Comparison of ENCODE assay signal across 9 mouse cellular contexts in the genomic region with DNA sequence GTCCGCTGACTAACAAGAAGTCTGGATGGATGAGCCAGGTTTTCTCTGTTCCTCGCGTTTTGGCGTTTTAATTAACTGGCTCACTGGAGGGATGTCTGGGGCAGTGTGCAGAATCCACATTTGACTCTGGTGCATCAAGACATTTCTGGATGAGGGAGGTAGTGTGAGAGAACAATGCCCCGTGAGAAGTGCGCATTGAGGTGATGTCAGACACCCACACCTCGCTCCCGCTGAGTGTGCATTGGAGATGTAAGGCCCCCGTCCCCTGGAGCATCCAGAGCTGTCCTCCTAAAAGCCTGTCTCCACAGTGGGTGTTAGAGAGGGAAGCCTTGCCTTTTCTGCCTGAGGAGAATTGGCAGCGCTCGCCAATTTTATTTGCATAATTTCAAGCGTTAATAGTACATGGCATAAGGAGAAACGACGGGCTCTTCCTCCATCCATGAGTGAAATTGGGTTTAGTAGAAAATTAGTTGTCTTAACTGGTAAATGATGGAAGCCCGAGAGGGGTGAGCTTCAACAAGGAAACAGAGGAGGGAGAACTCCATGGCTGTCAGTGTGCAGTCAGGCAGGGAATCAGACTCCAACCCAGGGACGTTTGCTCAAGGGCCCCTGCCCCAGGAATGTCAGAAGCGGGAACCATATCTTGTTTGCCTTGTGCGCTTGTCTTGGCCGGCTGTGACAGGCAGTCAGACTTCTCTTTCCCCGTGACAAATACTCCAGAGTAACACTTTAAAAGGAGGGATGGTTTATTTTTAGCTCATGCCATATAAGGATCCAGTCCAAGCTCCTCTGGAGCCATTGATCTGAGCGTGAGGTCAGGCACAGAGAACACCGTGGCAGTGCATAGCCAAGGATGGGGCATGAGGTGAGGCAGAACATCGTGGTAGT. TPM values are rescaled to one million over a fixed set of nuclear protein-coding genes. Genes with fewer than 3 reads are reported as not detected.
DNase-seq lines count a peak whose midpoint lies in the region; ATAC-seq and TF ChIP-seq lines count a peak whose summit lies in the region.
"Had no signal": no experiment of that assay in that cellular context is flagged by ENCODE, and none has a peak within 500 bp of the region (broad histone marks: within the 10 kb centered on the region; RNA-seq: fewer than 3 reads in every experiment).

No protein-coding gene starts in this region.

- WGBS in kidney, embryonic 16.5 days: 63% methylated on average over 23 of the region's 23 CpGs
- 64% methylated on average over 23 of the region's 23 CpGs for WGBS in kidney, embryonic 14.5 days
- 44% methylated on average over 23 of the region's 23 CpGs for WGBS in forebrain, postnatal 0 days
- 54% methylated on average over 23 of the region's 23 CpGs for WGBS in neural tube, embryonic 15.5 days

- no peaks in the 10 kb centered on the region for H3K36me3 ChIP-seq in kidney, embryonic 16.5 days (ENCODE audit: insufficient read depth, low read length)
- H3K36me3 ChIP-seq in kidney, embryonic 14.5 days (ENCODE audit: control insufficient read depth, insufficient read depth, low read length): no peaks in the 10 kb centered on the region
- H3K36me3 ChIP-seq in forebrain, postnatal 0 days (ENCODE audit: insufficient read depth): peaks cover 50% of the 10 kb centered on the region
- peaks cover 44% of the 10 kb centered on the region for H3K36me3 ChIP-seq in neural tube, embryonic 15.5 days

- DNase-seq in forebrain, postnatal 0 days: peak; percentile 69
- peak; percentile 49 for DNase-seq in layer of hippocampus, adult 11-12 months (ENCODE audit: low spot score)
- no peak for DNase-seq in urinary bladder, adult 2 months (ENCODE audit: low spot score)
- DNase-seq in gastrocnemius, postnatal 36 days: no peak
- DNase-seq in kidney, postnatal 14 days: no peak
- DNase-seq: thymus, adult 18-20 months had no signal

- no peak overlapping the region for H3K4me2 ChIP-seq in kidney, embryonic 16.5 days (replicated peaks; ENCODE audit: low read depth, low read length)
- no peak overlapping the region for H3K4me2 ChIP-seq in kidney, embryonic 14.5 days (replicated peaks; ENCODE audit: low read depth, low read length)
- no peak overlapping the region for H3K4me2 ChIP-seq in forebrain, postnatal 0 days (ENCODE audit: low read depth)
- no peak overlapping the region for H3K4me2 ChIP-seq in neural tube, embryonic 15.5 days

- H3K9ac ChIP-seq in kidney, embryonic 16.5 days (replicated peaks; ENCODE audit: low read length): no peak overlapping the region
- H3K9ac ChIP-seq in kidney, embryonic 14.5 days (ENCODE audit: low read depth, low read length): no peak overlapping the region
- H3K9ac ChIP-seq in forebrain, postnatal 0 days: peak overlapping the region; percentile 11; the same call in 1 of the 2 replicates
- H3K9ac ChIP-seq in neural tube, embryonic 15.5 days (replicated peaks): no peak overlapping the region

- no peak overlapping the region for H3K27ac ChIP-seq in kidney, embryonic 16.5 days (ENCODE audit: low read length)
- no peak overlapping the region for H3K27ac ChIP-seq in kidney, embryonic 14.5 days (ENCODE audit: low read depth, low read length)
- peak overlapping the region; percentile 79 for H3K27ac ChIP-seq in forebrain, postnatal 0 days (ENCODE audit: low read depth, low read length)
- H3K27ac ChIP-seq in neural tube, embryonic 15.5 days (replicated peaks): peak overlapping the region; percentile 72

- intact Hi-C loops in gastrocnemius, postnatal 36 days (cut with DNase I): no loop called here

- H3K27me3 ChIP-seq in kidney, embryonic 16.5 days (ENCODE audit: insufficient read depth, low read length): no peaks in the 10 kb centered on the region
- H3K27me3 ChIP-seq in kidney, embryonic 14.5 days (ENCODE audit: control insufficient read depth, insufficient read depth, low read length): no peaks in the 10 kb centered on the region
- H3K27me3 ChIP-seq in forebrain, postnatal 0 days (ENCODE audit: insufficient read depth, low read length): no peaks in the 10 kb centered on the region
- H3K27me3 ChIP-seq in neural tube, embryonic 15.5 days (replicated peaks): no peaks in the 10 kb centered on the region

- H3K4me1 ChIP-seq in kidney, embryonic 16.5 days (ENCODE audit: insufficient read depth, low read length): no peaks in the 10 kb centered on the region
- no peaks in the 10 kb centered on the region for H3K4me1 ChIP-seq in kidney, embryonic 14.5 days (ENCODE audit: control insufficient read depth, insufficient read depth, low read length)
- H3K4me1 ChIP-seq in forebrain, postnatal 0 days (ENCODE audit: insufficient read depth): 0 out of 2 replicates have a peak, but pooled peaks cover 12% of the 10 kb centered on the region
- peaks cover 12% of the 10 kb centered on the region for H3K4me1 ChIP-seq in neural tube, embryonic 15.5 days

- no peak for TF ChIP-seq CTCF in forebrain, postnatal 0 days (IDR thresholded peaks at IDR 0.05; ENCODE audit: low read depth)

- no peaks in the 10 kb centered on the region for H3K9me3 ChIP-seq in kidney, embryonic 16.5 days (ENCODE audit: low read length)
- no peaks in the 10 kb centered on the region for H3K9me3 ChIP-seq in kidney, embryonic 14.5 days (ENCODE audit: control insufficient read depth, low read length)
- H3K9me3 ChIP-seq in forebrain, postnatal 0 days (ENCODE audit: low read length): no peaks in the 10 kb centered on the region
- no peaks in the 10 kb centered on the region for H3K9me3 ChIP-seq in neural tube, embryonic 15.5 days (replicated peaks)

- H3K4me3 ChIP-seq in kidney, embryonic 16.5 days (ENCODE audit: low read length): no peak overlapping the region
- H3K4me3 ChIP-seq in kidney, embryonic 14.5 days (ENCODE audit: low read length): no peak overlapping the region
- no peak overlapping the region for H3K4me3 ChIP-seq in forebrain, postnatal 0 days (ENCODE audit: low read depth, low read length)
- no peak overlapping the region for H3K4me3 ChIP-seq in neural tube, embryonic 15.5 days (replicated peaks)

- peak; percentile 49; the same call in 1 of the 2 replicates for ATAC-seq in kidney, embryonic 16.5 days (ENCODE audit: low FRiP score, low TSS enrichment)
- ATAC-seq in kidney, embryonic 14.5 days (ENCODE audit: low FRiP score, low TSS enrichment): no peak
- ATAC-seq in forebrain, postnatal 0 days: peak; percentile 72
- peak; percentile 27; the same call in 1 of the 2 replicates for ATAC-seq in neural tube, embryonic 15.5 days (ENCODE audit: low FRiP score)

RNA-seq across cellular contexts. Expression of a gene that starts 35.8 kb away (rescaled TPM):
- polyA plus RNA-seq in kidney, embryonic 16.5 days (2015; fragmentation: Nextera tagmentation; extraction: Ambion mirVana): 0.21 and 0.24 TPM in 2 replicates
- polyA plus RNA-seq in kidney, embryonic 14.5 days (2014; fragmentation: Nextera tagmentation; extraction: Ambion mirVana): 0.21 and 0.23 TPM in 2 replicates
- 88.5 and 95.4 TPM in 2 replicates for total RNA-seq in forebrain, postnatal 0 days (2014; rRNA removed)
- polyA plus RNA-seq in forebrain, postnatal 0 days (2015; fragmentation: Nextera tagmentation; extraction: Ambion mirVana): 27.0 and 31.0 TPM in 2 replicates
- 20.1 and 25.0 TPM in 2 replicates for polyA plus RNA-seq in neural tube, embryonic 15.5 days (2015; fragmentation: Nextera tagmentation; extraction: Ambion mirVana)
- 0.13 and 0.22 TPM in 2 replicates for polyA plus RNA-seq in urinary bladder, adult 2 months (2012; rRNA removed)
- not detected for total RNA-seq in gastrocnemius, postnatal 36 days (2021)

Comparison
In these comparisons a context has a peak if more than half of its experiments do, and no peak if none do; other contexts are left out.
1. H3K27ac ChIP-seq: peak in forebrain, postnatal 0 days (single experiment) and neural tube, embryonic 15.5 days (single experiment); none in kidney, embryonic 16.5 days (single experiment) and kidney, embryonic 14.5 days (single experiment).
2. DNase-seq: peak in forebrain, postnatal 0 days (single experiment) and layer of hippocampus, adult 11-12 months (single experiment); none in urinary bladder, adult 2 months (single experiment), gastrocnemius, postnatal 36 days (0 of 2) and kidney, postnatal 14 days (single experiment).
3. RNA of a gene that starts 35.8 kb away (polyA plus RNA-seq): 27.0 to 31.0 TPM in forebrain, postnatal 0 days and 20.1 to 25.0 TPM in neural tube, embryonic 15.5 days; 0.21 to 0.23 TPM in kidney, embryonic 14.5 days, 0.13 to 0.22 TPM in urinary bladder, adult 2 months and 0.21 to 0.24 TPM in kidney, embryonic 16.5 days; every median in the first group is over 10 times any median in the second.